Mouse (Mus musculus): ENCODE measurements around the gene Nek10.
"Not testable (repeated sequence)": the region's sequence is repeated elsewhere in the genome, so short reads cannot be mapped to it uniquely, and the experiment has no call there.

Gene Nek10

GRCm38 (mm10) chr14:14803115-14803514 is at the start of gene Nek10:
Nek10 (plus strand) TSS chr14:14803415.
- not testable (repeated sequence) for DNase-seq (ENCODE audit: low spot score in 2 of 2)

GRCm38 (mm10) chr14:14781169-14781568 is 22.0 kb upstream of the Nek10 start:
- no peak for DNase-seq (ENCODE audit: low spot score in 2 of 2)

GRCm38 (mm10) chr14:14784223-14784622 is 19.0 kb upstream of the Nek10 start:
- no peak for DNase-seq (ENCODE audit: low spot score in 2 of 2)

GRCm38 (mm10) chr14:14786979-14787378 is 16.2 kb upstream of the Nek10 start:
- no peak for DNase-seq (ENCODE audit: low spot score in 2 of 2)

- no peak for DNase-seq (ENCODE audit: low spot score in 2 of 2)
Observed at GRCm38 (mm10) chr14:14789840-14790470, 13.3 kb upstream of the Nek10 start.

GRCm38 (mm10) chr14:14799861-14800260 is 3.4 kb upstream of the Nek10 start:
- DNase-seq (ENCODE audit: low spot score in 2 of 2): no peak

GRCm38 (mm10) chr14:14800332-14800731 is 2.9 kb upstream of the Nek10 start:
- DNase-seq (ENCODE audit: low spot score in 2 of 2): no peak

- no peak for DNase-seq (ENCODE audit: low spot score in 2 of 2)
Observed at GRCm38 (mm10) chr14:14800810-14801209, 2.4 kb upstream of the Nek10 start.

- peak; percentile 28 to 59 for DNase-seq (ENCODE audit: low spot score in 2 of 2)
Observed at GRCm38 (mm10) chr14:14803921-14804517, 804 bp downstream of the Nek10 start.

- DNase-seq (ENCODE audit: low spot score in 2 of 2): no peak
Observed at GRCm38 (mm10) chr14:14804518-14805212, 1.4 kb downstream of the Nek10 start.

- DNase-seq (ENCODE audit: low spot score in 2 of 2): peak; percentile 17 to 21
Observed at GRCm38 (mm10) chr14:14832520-14833240, 29.5 kb downstream of the Nek10 start.

GRCm38 (mm10) chr14:14833498-14833897 is 30.3 kb downstream of the Nek10 start:
- no peak for DNase-seq (ENCODE audit: low spot score in 2 of 2)

- DNase-seq (ENCODE audit: low spot score in 2 of 2): no peak
Observed at GRCm38 (mm10) chr14:14834266-14834665, 31.1 kb downstream of the Nek10 start.

GRCm38 (mm10) chr14:14837627-14838026 is 34.4 kb downstream of the Nek10 start:
- no peak for DNase-seq (ENCODE audit: low spot score in 2 of 2)

GRCm38 (mm10) chr14:14838109-14838508 is 34.9 kb downstream of the Nek10 start:
- DNase-seq (ENCODE audit: low spot score in 2 of 2): no peak

- DNase-seq (ENCODE audit: low spot score in 2 of 2): no peak
Observed at GRCm38 (mm10) chr14:14842734-14843530, 39.7 kb downstream of the Nek10 start.

GRCm38 (mm10) chr14:14852838-14853237 is 49.6 kb downstream of the Nek10 start:
- DNase-seq (ENCODE audit: low spot score in 2 of 2): no peak

GRCm38 (mm10) chr14:14860331-14860730 is 57.1 kb downstream of the Nek10 start:
- DNase-seq (ENCODE audit: low spot score in 2 of 2): no peak

- DNase-seq (ENCODE audit: low spot score in 2 of 2): peak; percentile 44 to 75
Observed at GRCm38 (mm10) chr14:14863690-14864356, 60.6 kb downstream of the Nek10 start.

- no peak for DNase-seq (ENCODE audit: low spot score in 2 of 2)
Observed at GRCm38 (mm10) chr14:14869239-14869638, 66.0 kb downstream of the Nek10 start.

- DNase-seq (ENCODE audit: low spot score in 2 of 2): no peak
Observed at GRCm38 (mm10) chr14:14870059-14870458, 66.8 kb downstream of the Nek10 start.
